Mouse (Mus musculus) cerebellum, adult 2 months (tissue): Measurements from ENCODE around the gene Krtap1-5.

Experiments used
- CTCF ChIP-seq: fragments of 200-500 bp; IDR thresholded peaks from 2 replicates; pipeline ENCODE4 v1.5.1; 2011; ENCODE audit warnings: low read depth, mild to moderate bottlenecking, control low read depth, low read length, moderate library complexity, borderline replicate concordance; ENCODE audit not compliant: insufficient read depth
- POLR2A ChIP-seq: fragments of 200-500 bp; IDR thresholded peaks from 2 replicates; pipeline ENCODE4 v1.6.1; 2011; ENCODE audit warnings: low read length, control low read depth, borderline replicate concordance; ENCODE audit not compliant: insufficient read depth

GRCm38 (mm10) chr11:99609126-99609525 is 28.3 kb upstream of the Krtap1-5 start:
- TF ChIP-seq POLR2A (no peak), CTCF (no peak)
